Mouse (Mus musculus): ENCODE data around the gene Gnai3. TPM values are rescaled to one million over a fixed set of nuclear protein-coding genes. Genes with fewer than 3 reads are reported as not detected.
A peak's percentile ranks its signal among the peaks of the same experiment; 100 is the strongest.

The Gnai3 gene
- polyA plus RNA-seq, 1 experiment from 2014 or later, result 63.4 TPM

DNA sequence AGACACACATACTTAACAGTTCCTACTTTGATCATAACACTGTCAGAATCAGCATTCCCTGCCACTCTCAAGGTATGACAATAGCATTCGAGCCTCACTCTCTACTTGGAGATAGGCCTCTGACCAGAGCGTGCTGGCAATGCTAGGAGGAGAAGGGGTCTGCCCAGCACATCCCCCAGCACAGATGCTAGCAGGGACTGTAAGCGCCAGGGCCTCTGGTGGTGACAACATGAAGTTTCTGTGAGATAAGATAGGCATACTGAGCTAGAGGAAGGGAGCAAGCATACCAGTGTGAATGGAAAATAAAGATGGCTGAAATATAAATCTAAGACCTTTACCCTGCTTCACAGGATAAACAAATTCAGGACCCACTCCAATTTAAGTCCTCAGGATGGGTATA is 40.7 kb downstream of the Gnai3 start:
- no peaks in the 10 kb centered on the region for H3K9me3 ChIP-seq (replicated peaks)
- peaks cover 63% of the 10 kb centered on the region for H3K36me3 ChIP-seq (replicated peaks)
- H3K4me3 ChIP-seq (replicated peaks), result no peak overlapping the region
- no peaks in the 10 kb centered on the region for H3K27me3 ChIP-seq
- 25% methylated on average over 3 of the region's 3 CpGs for WGBS (ENCODE audit: insufficient replicate concordance)
- H3K27ac ChIP-seq (replicated peaks), result peak overlapping the region; percentile 55
- H3K9ac ChIP-seq, result 0 out of 2 replicates have a peak overlapping the region, but pooled peaks have one; percentile 3
- peak overlapping the region; percentile 7; the same call in 1 of the 2 replicates for H3K4me2 ChIP-seq
- ATAC-seq (ENCODE audit: insufficient read depth), result peak; percentile 85
- peaks cover 47% of the 10 kb centered on the region for H3K4me1 ChIP-seq (replicated peaks)

DNA sequence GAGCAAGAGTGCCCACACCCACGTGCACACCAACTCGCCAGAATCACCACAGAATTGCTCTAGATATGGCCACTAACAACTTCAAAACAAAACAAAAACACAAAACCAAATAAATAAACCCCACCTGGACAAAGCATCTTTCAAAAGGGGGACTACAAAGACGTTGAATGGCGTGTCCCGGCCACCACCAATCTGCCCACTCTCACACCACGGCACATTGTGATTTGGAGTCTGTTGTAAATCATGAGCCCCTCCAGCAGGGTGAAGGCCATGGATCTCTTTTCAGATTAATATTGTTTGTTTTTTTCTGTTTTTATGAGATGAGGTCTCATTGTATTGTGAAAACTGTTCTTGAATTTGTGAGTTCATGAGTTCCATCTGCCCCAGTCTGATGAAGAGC is 43.9 kb downstream of the Gnai3 start:
- Histone ChIP-seq H3K4me2 (no peak overlapping the region), H3K9ac (no peak overlapping the region), H3K4me3 (replicated peaks) (no peak overlapping the region), H3K27ac (replicated peaks) (0 out of 2 replicates have a peak overlapping the region, but pooled peaks have one; percentile 6), H3K4me1 (replicated peaks) (peaks cover 79% of the 10 kb centered on the region), H3K27me3 (no peaks in the 10 kb centered on the region), H3K36me3 (replicated peaks) (peaks cover 34% of the 10 kb centered on the region), H3K9me3 (replicated peaks) (no peaks in the 10 kb centered on the region)
- no peak for ATAC-seq (ENCODE audit: insufficient read depth)
- WGBS (ENCODE audit: insufficient replicate concordance), result 87% methylated on average over 6 of the region's 6 CpGs

DNA sequence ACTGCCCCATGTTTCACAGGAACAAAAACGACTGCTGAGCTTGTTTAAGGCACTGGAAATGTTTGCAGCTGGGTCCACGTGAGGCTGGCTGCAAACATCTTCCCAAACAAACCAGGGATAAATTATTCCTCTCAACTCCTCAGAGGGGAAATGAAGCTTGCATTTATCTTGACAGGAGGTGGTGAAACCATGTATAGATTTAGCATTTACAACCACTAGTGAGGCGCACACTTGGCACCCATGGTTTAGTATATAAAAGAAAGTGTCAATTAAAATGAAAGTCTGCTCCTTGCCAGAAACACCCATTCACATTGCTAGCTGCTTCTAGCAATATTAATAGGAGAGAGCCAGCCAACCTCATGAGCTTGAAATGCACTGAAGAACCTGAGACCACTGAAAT is 44.4 kb downstream of the Gnai3 start:
- Histone ChIP-seq H3K4me3 (replicated peaks) (no peak overlapping the region), H3K9ac (no peak overlapping the region), H3K27ac (replicated peaks) (no peak overlapping the region; the same call in 1 of the 2 replicates), H3K4me2 (no peak overlapping the region), H3K36me3 (replicated peaks) (peaks cover 29% of the 10 kb centered on the region), H3K4me1 (replicated peaks) (peaks cover 80% of the 10 kb centered on the region), H3K9me3 (replicated peaks) (no peaks in the 10 kb centered on the region), H3K27me3 (no peaks in the 10 kb centered on the region)
- ATAC-seq (ENCODE audit: insufficient read depth), result no peak
- WGBS (ENCODE audit: insufficient replicate concordance), result 56% methylated on average over 3 of the region's 3 CpGs

DNA sequence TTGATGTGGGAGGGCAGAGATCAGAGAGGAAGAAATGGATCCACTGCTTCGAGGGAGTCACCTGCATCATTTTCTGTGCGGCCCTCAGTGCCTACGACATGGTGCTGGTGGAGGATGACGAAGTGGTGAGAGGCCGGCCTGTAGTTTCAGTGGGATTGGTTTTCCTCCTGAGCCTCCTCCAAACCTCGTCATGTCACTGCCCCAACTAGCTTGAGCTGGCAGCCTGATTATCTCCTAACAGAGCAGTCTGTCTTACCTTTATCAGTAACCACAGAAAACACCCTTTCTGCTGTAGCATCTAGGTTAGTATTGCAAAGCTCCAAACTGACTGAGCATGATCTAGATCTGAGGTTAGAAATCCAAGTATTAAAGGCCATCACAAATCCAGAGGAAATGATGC is 47.6 kb downstream of the Gnai3 start:
- H3K4me2 ChIP-seq, result peak overlapping the region; percentile 65
- WGBS (ENCODE audit: insufficient replicate concordance), result 27% methylated on average over 6 of the region's 6 CpGs
- H3K36me3 ChIP-seq (replicated peaks), result peaks cover 5% of the 10 kb centered on the region; the same call in 1 of the 2 replicates
- ATAC-seq (ENCODE audit: insufficient read depth), result peak; percentile 66
- H3K4me1 ChIP-seq (replicated peaks), result peaks cover 85% of the 10 kb centered on the region
- H3K27ac ChIP-seq (replicated peaks), result peak overlapping the region; percentile 98
- H3K9ac ChIP-seq, result peak overlapping the region; percentile 41
- no peaks in the 10 kb centered on the region for H3K9me3 ChIP-seq (replicated peaks)
- no peaks in the 10 kb centered on the region for H3K27me3 ChIP-seq
- peak overlapping the region; percentile 34 for H3K4me3 ChIP-seq (replicated peaks)

DNA sequence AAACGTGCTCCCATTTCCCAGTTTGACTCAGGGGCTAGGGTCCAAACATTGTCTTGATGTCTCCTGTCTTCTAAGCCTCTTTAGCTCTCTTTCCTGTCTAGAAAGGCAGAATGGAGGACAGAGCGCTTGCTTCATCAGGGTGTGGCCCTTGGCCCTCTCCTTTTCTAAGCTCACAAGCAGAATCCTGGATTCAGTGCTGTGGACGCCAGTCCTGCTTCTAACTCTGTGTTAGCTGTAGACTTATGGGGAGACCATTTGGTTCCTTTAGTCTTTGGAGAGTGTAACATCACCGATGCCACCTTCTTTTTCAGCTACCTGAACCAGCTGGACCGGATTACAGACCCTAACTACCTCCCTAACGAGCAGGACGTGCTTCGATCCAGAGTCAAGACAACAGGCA is 48.3 kb downstream of the Gnai3 start:
- Histone ChIP-seq H3K27ac (replicated peaks) (peak overlapping the region; percentile 98), H3K36me3 (replicated peaks) (peaks cover 5% of the 10 kb centered on the region; the same call in 1 of the 2 replicates), H3K9me3 (replicated peaks) (no peaks in the 10 kb centered on the region), H3K27me3 (no peaks in the 10 kb centered on the region), H3K9ac (peak overlapping the region; percentile 41), H3K4me2 (peak overlapping the region; percentile 65), H3K4me3 (replicated peaks) (peak overlapping the region; percentile 34), H3K4me1 (replicated peaks) (peaks cover 92% of the 10 kb centered on the region)
- ATAC-seq (ENCODE audit: insufficient read depth), result no peak
- 68% methylated on average over 8 of the region's 8 CpGs for WGBS (ENCODE audit: insufficient replicate concordance)

DNA sequence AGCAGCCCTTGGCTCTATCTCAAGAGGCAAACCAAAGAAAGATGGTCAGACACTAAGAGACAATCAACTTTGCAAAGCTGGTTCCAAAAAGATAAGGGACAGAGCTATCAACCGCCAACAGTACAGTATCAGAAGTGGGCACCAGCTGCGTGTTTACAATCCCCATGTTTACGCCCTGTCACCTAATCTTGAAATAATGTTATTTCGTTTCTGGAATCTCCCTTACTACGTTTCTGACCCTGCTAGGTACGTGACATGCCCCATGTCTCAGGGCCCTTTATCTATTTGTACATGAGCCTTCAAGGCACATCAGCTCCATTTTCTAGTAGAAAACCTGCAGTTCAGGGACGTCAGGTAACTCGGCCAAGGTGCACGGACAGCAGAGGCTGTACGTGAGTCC is 49.2 kb downstream of the Gnai3 start:
- H3K27me3 ChIP-seq, result no peaks in the 10 kb centered on the region
- H3K27ac ChIP-seq (replicated peaks), result peak overlapping the region; percentile 98
- H3K36me3 ChIP-seq (replicated peaks), result no peaks in the 10 kb centered on the region
- peak overlapping the region; percentile 62 for H3K9ac ChIP-seq
- peak; percentile 90 for ATAC-seq (ENCODE audit: insufficient read depth)
- WGBS (ENCODE audit: insufficient replicate concordance), result 18% methylated on average over 10 of the region's 10 CpGs
- H3K9me3 ChIP-seq (replicated peaks), result no peaks in the 10 kb centered on the region
- H3K4me2 ChIP-seq, result peak overlapping the region; percentile 65
- peaks cover 89% of the 10 kb centered on the region for H3K4me1 ChIP-seq (replicated peaks)
- H3K4me3 ChIP-seq (replicated peaks), result peak overlapping the region; percentile 30

DNA sequence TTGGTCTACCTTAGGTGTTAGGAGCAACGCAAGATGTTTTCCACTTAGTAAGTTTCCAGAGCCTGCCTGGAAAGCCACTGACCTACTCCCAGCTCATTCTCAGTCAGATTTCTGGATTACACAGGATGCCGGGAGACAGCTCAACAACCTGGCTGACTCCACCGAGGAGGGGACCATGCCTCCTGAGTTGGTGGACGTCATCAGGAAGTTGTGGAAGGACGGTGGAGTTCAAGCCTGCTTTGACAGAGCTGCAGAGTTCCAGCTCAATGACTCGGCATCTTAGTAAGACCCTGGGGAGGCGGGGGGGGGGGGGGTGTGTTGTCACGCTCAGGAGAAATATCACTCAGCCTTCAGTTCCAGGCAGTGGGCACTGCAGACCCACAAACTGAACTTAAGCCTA is 49.7 kb downstream of the Gnai3 start:
- peak overlapping the region; percentile 98 for H3K27ac ChIP-seq (replicated peaks)
- peak; percentile 59 for ATAC-seq (ENCODE audit: insufficient read depth)
- peak overlapping the region; percentile 30 for H3K4me3 ChIP-seq (replicated peaks)
- peaks cover 85% of the 10 kb centered on the region for H3K4me1 ChIP-seq (replicated peaks)
- H3K4me2 ChIP-seq, result peak overlapping the region; percentile 65
- no peaks in the 10 kb centered on the region for H3K36me3 ChIP-seq (replicated peaks)
- WGBS (ENCODE audit: insufficient replicate concordance), result 16% methylated on average over 8 of the region's 8 CpGs
- no peaks in the 10 kb centered on the region for H3K27me3 ChIP-seq
- H3K9me3 ChIP-seq (replicated peaks), result no peaks in the 10 kb centered on the region
- peak overlapping the region; percentile 62 for H3K9ac ChIP-seq

DNA sequence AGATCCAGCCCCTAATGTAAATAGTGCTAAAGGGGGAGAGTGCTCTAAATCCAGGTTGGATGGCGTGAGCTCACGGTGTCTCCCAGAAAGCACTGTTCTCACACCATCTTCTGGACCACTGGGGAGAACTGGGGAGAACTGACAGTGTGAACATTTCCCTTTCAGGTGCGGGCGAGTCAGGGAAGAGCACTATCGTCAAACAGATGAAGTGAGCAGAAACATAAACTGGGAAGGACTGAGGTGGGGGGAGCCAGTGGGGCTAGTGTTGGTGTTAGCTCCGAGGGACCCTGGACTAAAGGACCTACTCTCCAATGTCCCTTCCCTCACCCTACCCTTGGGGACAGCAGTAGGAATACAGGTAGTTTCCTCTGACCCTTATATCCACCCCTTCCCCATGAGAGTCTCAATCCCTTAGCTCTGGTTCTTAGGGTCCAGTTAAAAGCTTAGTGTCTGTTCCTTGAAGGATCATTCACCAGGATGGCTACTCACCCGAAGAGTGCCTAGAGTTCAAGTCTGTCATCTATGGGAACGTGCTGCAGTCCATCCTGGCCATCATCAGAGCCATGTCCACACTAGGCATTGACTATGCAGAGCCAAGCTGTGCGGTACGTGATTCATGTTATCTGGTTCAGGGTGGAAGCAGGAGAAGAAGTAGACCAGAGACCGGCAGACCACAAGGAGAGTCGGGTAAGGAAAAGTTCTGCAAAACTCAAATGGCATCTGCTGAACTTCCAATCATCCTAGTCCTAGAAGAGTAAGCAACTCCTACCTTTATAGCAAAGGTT is 50.8 kb downstream of the Gnai3 start:
- H3K9ac ChIP-seq, result peak overlapping the region; percentile 62; the same call in 1 of the 2 replicates
- H3K36me3 ChIP-seq (replicated peaks), result no peaks in the 10 kb centered on the region
- H3K4me3 ChIP-seq (replicated peaks), result no peak overlapping the region
- no peaks in the 10 kb centered on the region for H3K27me3 ChIP-seq
- H3K9me3 ChIP-seq (replicated peaks), result no peaks in the 10 kb centered on the region
- ATAC-seq (ENCODE audit: insufficient read depth), result no peak
- H3K27ac ChIP-seq (replicated peaks), result peak overlapping the region; percentile 98
- H3K4me1 ChIP-seq (replicated peaks), result peaks cover 80% of the 10 kb centered on the region
- 63% methylated on average over 12 of the region's 12 CpGs for WGBS (ENCODE audit: insufficient replicate concordance)
- peak overlapping the region; percentile 65 for H3K4me2 ChIP-seq

DNA sequence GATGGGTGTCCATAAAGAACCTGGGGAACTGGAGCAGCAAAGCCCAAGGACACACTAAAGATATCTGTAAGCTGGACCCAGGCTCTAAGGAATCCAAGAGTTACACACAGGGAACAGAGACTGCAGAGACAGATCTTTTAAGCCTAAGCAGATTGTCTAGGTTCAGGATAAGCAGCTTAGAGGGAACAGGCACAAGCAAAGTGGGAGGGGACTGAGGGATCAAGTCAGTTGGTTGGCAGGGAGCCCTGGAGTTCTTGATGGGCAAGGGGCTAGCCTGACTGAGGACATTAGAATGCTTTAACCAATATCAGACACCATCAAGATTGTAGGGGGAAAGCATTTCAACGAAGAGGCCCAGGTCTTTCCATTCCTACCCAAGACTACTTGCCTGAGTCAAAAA is 51.8 kb downstream of the Gnai3 start:
- 59% methylated on average over 1 of the region's 1 CpGs for WGBS (ENCODE audit: insufficient replicate concordance)
- H3K27ac ChIP-seq (replicated peaks), result peak overlapping the region; percentile 24
- H3K27me3 ChIP-seq, result no peaks in the 10 kb centered on the region
- H3K4me3 ChIP-seq (replicated peaks), result no peak overlapping the region
- peaks cover 77% of the 10 kb centered on the region for H3K4me1 ChIP-seq (replicated peaks)
- H3K9ac ChIP-seq, result no peak overlapping the region; the same call in 1 of the 2 replicates
- H3K36me3 ChIP-seq (replicated peaks), result no peaks in the 10 kb centered on the region
- H3K9me3 ChIP-seq (replicated peaks), result no peaks in the 10 kb centered on the region
- no peak overlapping the region for H3K4me2 ChIP-seq
- no peak for ATAC-seq (ENCODE audit: insufficient read depth)

DNA sequence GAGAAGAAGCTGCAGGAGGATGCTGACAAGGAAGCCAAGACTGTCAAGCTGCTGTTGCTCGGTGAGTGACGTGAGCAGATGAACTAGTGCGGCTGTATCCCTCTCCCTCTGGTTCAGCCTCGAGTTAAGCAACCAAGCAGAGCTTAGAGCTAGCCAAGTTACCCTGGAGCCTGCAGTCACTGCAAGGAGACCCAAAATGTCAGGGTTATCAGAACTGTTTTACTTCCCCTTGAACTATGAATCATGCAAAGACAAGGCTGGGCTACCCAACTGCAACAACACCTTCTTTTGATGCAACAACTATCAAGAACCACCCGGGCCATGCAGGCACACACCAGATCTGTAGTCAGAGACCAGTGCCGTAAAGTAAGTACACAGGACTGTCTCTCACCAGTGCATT is 52.6 kb downstream of the Gnai3 start:
- no peaks in the 10 kb centered on the region for H3K9me3 ChIP-seq (replicated peaks)
- H3K4me2 ChIP-seq, result no peak overlapping the region
- H3K27me3 ChIP-seq, result no peaks in the 10 kb centered on the region
- ATAC-seq (ENCODE audit: insufficient read depth), result no peak
- no peaks in the 10 kb centered on the region for H3K36me3 ChIP-seq (replicated peaks)
- peaks cover 76% of the 10 kb centered on the region for H3K4me1 ChIP-seq (replicated peaks)
- H3K27ac ChIP-seq (replicated peaks), result peak overlapping the region; percentile 24; the same call in 1 of the 2 replicates
- 50% methylated on average over 6 of the region's 6 CpGs for WGBS (ENCODE audit: insufficient replicate concordance)
- H3K9ac ChIP-seq, result no peak overlapping the region
- no peak overlapping the region for H3K4me3 ChIP-seq (replicated peaks)

DNA sequence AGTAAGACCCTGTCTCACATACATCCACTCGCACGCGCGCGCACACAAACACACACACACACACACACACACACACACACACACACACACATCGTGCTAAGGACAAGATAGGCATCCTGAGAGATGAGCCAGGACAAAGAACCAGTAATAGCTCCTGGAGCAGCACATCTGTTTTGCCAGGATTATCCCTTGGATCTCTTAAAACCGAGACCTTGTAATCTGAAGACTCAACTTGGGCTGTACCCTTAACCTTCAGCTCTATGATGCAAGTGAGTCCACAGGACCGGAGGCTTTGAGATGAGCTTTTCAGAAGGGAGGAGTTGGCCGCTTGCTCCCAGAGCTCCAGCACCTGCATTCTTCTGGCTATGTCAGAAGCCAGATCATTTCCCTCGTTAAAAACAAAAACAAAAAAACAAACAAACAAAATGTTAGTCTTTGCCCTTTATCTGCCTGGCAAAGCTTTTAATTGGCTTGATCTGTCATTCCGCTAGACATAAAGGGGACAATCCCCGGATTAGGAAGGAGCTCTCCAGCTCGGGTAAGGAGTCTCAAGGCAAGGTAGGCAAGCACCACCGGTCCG is 53.3 kb downstream of the Gnai3 start, which contains the start of gene Gnat2:
Gene Gnat2 (plus strand): TSS at position 254 of the 580 bp plus-strand sequence.
- H3K4me2 ChIP-seq, result no peak within 1 kb of the TSS
- no peaks in the 10 kb centered on the region for H3K9me3 ChIP-seq (replicated peaks)
- H3K36me3 ChIP-seq (replicated peaks), result no peaks in the 10 kb centered on the region
- WGBS (ENCODE audit: insufficient replicate concordance), result 82% methylated on average over 15 of the region's 15 CpGs
- H3K27ac ChIP-seq (replicated peaks), result peak within 1 kb of the TSS; percentile 24; the same call in 1 of the 2 replicates
- no peak within 1 kb of the TSS for H3K9ac ChIP-seq
- peaks cover 71% of the 10 kb centered on the region for H3K4me1 ChIP-seq (replicated peaks)
- ATAC-seq (ENCODE audit: insufficient read depth), result no peak
- H3K27me3 ChIP-seq, result no peaks in the 10 kb centered on the region
- no peak within 1 kb of the TSS for H3K4me3 ChIP-seq (replicated peaks)

Measured in liver, embryonic 15.5 days (tissue).